Mouse (Mus musculus): ENCODE results near the gene Tnfaip8l2.

DNA sequence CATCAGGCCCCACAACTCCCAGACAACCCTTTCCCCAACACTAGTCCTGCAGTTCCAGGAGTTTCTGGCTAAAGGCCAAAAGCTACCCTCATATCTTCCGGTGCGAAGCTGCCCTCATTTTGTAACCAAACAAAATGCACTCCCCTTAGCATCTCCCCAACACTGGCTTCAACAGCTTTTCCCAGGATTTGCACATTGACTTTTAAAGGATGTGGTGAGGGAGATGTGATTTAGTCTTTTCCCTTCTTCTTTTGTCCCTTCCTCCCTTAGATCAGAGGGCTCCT lies 20.1 kb upstream of the Tnfaip8l2 start:
- no peak for TF ChIP-seq FLI1 (IDR thresholded peaks at IDR 0.05; ENCODE audit: low read length)
- no peak for TF ChIP-seq GATA1 (IDR thresholded peaks at IDR 0.05; ENCODE audit: borderline replicate concordance, low read length)

Measured in megakaryocyte, embryonic 14.5 days (primary cell).